Mouse (Mus musculus) limb, embryonic 13.5 days (tissue): Measurements from ENCODE around the gene Myh3. TPM values are rescaled to one million over a fixed set of nuclear protein-coding genes. Genes with fewer than 3 reads are reported as not detected.
A peak's percentile ranks its signal among the peaks of the same experiment; 100 is the strongest.
"Not testable (repeated sequence)": the region's sequence is repeated elsewhere in the genome, so short reads cannot be mapped to it uniquely, and the experiment has no call there.

ENCODE experiments used
- ATAC-seq: fragments of 200-750 bp; cut with Nextera tagmentation; 2 replicates; pipeline ENCODE4 v1.8.0; 2017; ENCODE audit warnings: low read depth, moderate number of reproducible peaks, moderate TSS enrichment; ENCODE audit not compliant: low FRiP score
- H3K27ac ChIP-seq: fragments of 300-500 bp; sonication (generic); 2 replicates; pipeline ENCODE4 v1.5.1; 2015; ENCODE audit warnings: inconsistent platforms, mild to moderate bottlenecking, moderate library complexity
- H3K27me3 ChIP-seq: fragments of 300-500 bp; sonication (generic); 2 replicates; pipeline ENCODE4 v1.6.1; 2015; ENCODE audit warnings: mild to moderate bottlenecking, inconsistent platforms
- H3K36me3 ChIP-seq: fragments of 300-500 bp; sonication (generic); 2 replicates; pipeline ENCODE4 v1.6.1; 2015; ENCODE audit warnings: inconsistent platforms, mild to moderate bottlenecking, moderate library complexity
- H3K4me1 ChIP-seq: fragments of 300-500 bp; sonication (generic); 2 replicates; pipeline ENCODE4 v1.6.1; 2015; ENCODE audit warnings: inconsistent platforms
- H3K4me2 ChIP-seq: fragments of 300-500 bp; sonication (generic); replicated peaks from 2 replicates; pipeline ENCODE4 v1.6.1; 2015; ENCODE audit warnings: inconsistent platforms, mild to moderate bottlenecking, moderate library complexity
- H3K4me3 ChIP-seq: fragments of 300-500 bp; sonication (generic); 2 replicates; pipeline ENCODE4 v1.5.1; 2015; ENCODE audit warnings: moderate library complexity, mild to moderate bottlenecking, inconsistent platforms
- H3K9ac ChIP-seq: fragments of 300-500 bp; sonication (generic); 2 replicates; pipeline ENCODE4 v1.6.1; 2015; ENCODE audit warnings: mild to moderate bottlenecking, inconsistent platforms
- H3K9me3 ChIP-seq: fragments of 300-500 bp; sonication (generic); 2 replicates; pipeline ENCODE4 v1.6.1; 2016; ENCODE audit warnings: inconsistent platforms
- WGBS: fragments of 180-500 bp; shearing (Covaris S2); methylation state at CpG from one replicate; pipeline ENCODE4 v1.1.7; 2015; 5-methylcytosine and 5-hydroxymethylcytosine counted together
- polyA plus RNA-seq: library from polyadenylated mRNA; unstranded; fragments of >200 nt; fragmentation: Nextera tagmentation; extraction: Ambion mirVana; gene quantifications from 2 replicates; pipeline ENCODE4 v1.2.1, GENCODE M21; 2015

The Myh3 gene
- polyA plus RNA-seq, 1 experiment from 2014 or later = 101 TPM

GRCm38 (mm10) chr11:67080168-67080567, 2.1 kb downstream of the Myh3 start:
- 7% methylated on average over 3 of the region's 3 CpGs for WGBS
- Histone ChIP-seq H3K4me3 (0 out of 2 replicates have a peak overlapping the region, but pooled peaks have one; percentile 4), H3K9ac (no peak overlapping the region), H3K27me3 (peaks cover 26% of the 10 kb centered on the region), H3K4me2 (no peak overlapping the region), H3K27ac (no peak overlapping the region), H3K4me1 (no peaks in the 10 kb centered on the region; the same call in 1 of the 2 replicates), H3K36me3 (no peaks in the 10 kb centered on the region), H3K9me3 (no peaks in the 10 kb centered on the region)
- ATAC-seq = 0 out of 2 replicates have a peak, but pooled peaks have one; percentile 46

- H3K4me3 ChIP-seq = no peak overlapping the region
- peaks cover 28% of the 10 kb centered on the region for H3K27me3 ChIP-seq
- peak overlapping the region; percentile 31 for H3K4me2 ChIP-seq
- H3K9me3 ChIP-seq = no peaks in the 10 kb centered on the region
- peak; percentile 55; the same call in 1 of the 2 replicates for ATAC-seq
- no peaks in the 10 kb centered on the region for H3K36me3 ChIP-seq
- H3K9ac ChIP-seq = no peak overlapping the region
- no peak overlapping the region for H3K27ac ChIP-seq
- WGBS = 5% methylated on average over 11 of the region's 11 CpGs
- H3K4me1 ChIP-seq = peaks cover 2% of the 10 kb centered on the region
These were observed 3.1 kb downstream of the Myh3 start for GRCm38 (mm10) chr11:67081125-67081649.

GRCm38 (mm10) chr11:67082188-67082587, 4.1 kb downstream of the Myh3 start:
- no peak for ATAC-seq
- no peak overlapping the region for H3K27ac ChIP-seq
- H3K36me3 ChIP-seq = no peaks in the 10 kb centered on the region
- WGBS = 90% methylated on average over 7 of the region's 7 CpGs
- H3K9ac ChIP-seq = no peak overlapping the region
- peaks cover 28% of the 10 kb centered on the region for H3K27me3 ChIP-seq
- H3K4me2 ChIP-seq = no peak overlapping the region
- peaks cover 6% of the 10 kb centered on the region for H3K4me1 ChIP-seq
- H3K4me3 ChIP-seq = no peak overlapping the region
- H3K9me3 ChIP-seq = no peaks in the 10 kb centered on the region

- Histone ChIP-seq H3K4me2 (no peak overlapping the region), H3K4me3 (no peak overlapping the region), H3K36me3 (no peaks in the 10 kb centered on the region), H3K4me1 (peaks cover 6% of the 10 kb centered on the region), H3K27me3 (peaks cover 28% of the 10 kb centered on the region), H3K9ac (no peak overlapping the region), H3K27ac (no peak overlapping the region), H3K9me3 (no peaks in the 10 kb centered on the region)
- WGBS = 88% methylated on average over 13 of the region's 13 CpGs
- ATAC-seq = no peak
These were observed 4.7 kb downstream of the Myh3 start for GRCm38 (mm10) chr11:67082793-67083192.

GRCm38 (mm10) chr11:67083239-67083638, 5.1 kb downstream of the Myh3 start:
- Histone ChIP-seq H3K27me3 (peaks cover 28% of the 10 kb centered on the region), H3K27ac (no peak overlapping the region), H3K9me3 (no peaks in the 10 kb centered on the region), H3K4me2 (no peak overlapping the region), H3K36me3 (no peaks in the 10 kb centered on the region), H3K9ac (no peak overlapping the region), H3K4me1 (peaks cover 6% of the 10 kb centered on the region), H3K4me3 (no peak overlapping the region)
- ATAC-seq = no peak
- 72% methylated on average over 6 of the region's 6 CpGs for WGBS

- Histone ChIP-seq H3K9me3 (no peaks in the 10 kb centered on the region), H3K27ac (no peak overlapping the region), H3K4me1 (peaks cover 6% of the 10 kb centered on the region), H3K9ac (no peak overlapping the region), H3K4me2 (no peak overlapping the region), H3K36me3 (no peaks in the 10 kb centered on the region), H3K4me3 (no peak overlapping the region), H3K27me3 (peaks cover 28% of the 10 kb centered on the region)
- WGBS = 45% methylated on average over 32 of the region's 32 CpGs
- no peak for ATAC-seq
These were observed 5.7 kb downstream of the Myh3 start for GRCm38 (mm10) chr11:67083712-67084340.

GRCm38 (mm10) chr11:67085489-67085888, 7.4 kb downstream of the Myh3 start:
- Histone ChIP-seq H3K4me3 (no peak overlapping the region), H3K4me2 (no peak overlapping the region), H3K4me1 (peaks cover 6% of the 10 kb centered on the region), H3K9me3 (no peaks in the 10 kb centered on the region), H3K27ac (no peak overlapping the region), H3K36me3 (no peaks in the 10 kb centered on the region), H3K27me3 (peaks cover 28% of the 10 kb centered on the region), H3K9ac (no peak overlapping the region)
- ATAC-seq = peak; percentile 38; the same call in 1 of the 2 replicates
- WGBS = 6% methylated on average over 6 of the region's 6 CpGs

- Histone ChIP-seq H3K9ac (no peak overlapping the region), H3K4me2 (no peak overlapping the region), H3K9me3 (no peaks in the 10 kb centered on the region), H3K27me3 (peaks cover 28% of the 10 kb centered on the region), H3K27ac (no peak overlapping the region), H3K36me3 (no peaks in the 10 kb centered on the region), H3K4me1 (peaks cover 6% of the 10 kb centered on the region; the same call in 1 of the 2 replicates), H3K4me3 (no peak overlapping the region)
- no peak for ATAC-seq
- WGBS = 42% methylated on average over 9 of the region's 9 CpGs
These were observed 8.5 kb downstream of the Myh3 start for GRCm38 (mm10) chr11:67086467-67087164.

GRCm38 (mm10) chr11:67087225-67087624, 9.1 kb downstream of the Myh3 start:
- H3K36me3 ChIP-seq = no peaks in the 10 kb centered on the region
- peaks cover 27% of the 10 kb centered on the region for H3K27me3 ChIP-seq
- WGBS = 88% methylated on average over 12 of the region's 12 CpGs
- peaks cover 6% of the 10 kb centered on the region; the same call in 1 of the 2 replicates for H3K4me1 ChIP-seq
- no peak overlapping the region for H3K4me2 ChIP-seq
- H3K9ac ChIP-seq = no peak overlapping the region
- no peak overlapping the region for H3K27ac ChIP-seq
- no peak for ATAC-seq
- H3K9me3 ChIP-seq = no peaks in the 10 kb centered on the region
- H3K4me3 ChIP-seq = no peak overlapping the region

- not testable (repeated sequence) for H3K4me1 ChIP-seq, H3K27ac ChIP-seq, H3K9ac ChIP-seq, H3K9me3 ChIP-seq, H3K4me3 ChIP-seq, H3K4me2 ChIP-seq, ATAC-seq, H3K36me3 ChIP-seq, H3K27me3 ChIP-seq
- WGBS = 89% methylated on average over 12 of the region's 12 CpGs
These were observed 14.3 kb downstream of the Myh3 start for GRCm38 (mm10) chr11:67092354-67092753.

GRCm38 (mm10) chr11:67093201-67093600, 15.1 kb downstream of the Myh3 start:
- no peaks in the 10 kb centered on the region for H3K9me3 ChIP-seq
- no peak for ATAC-seq
- no peak overlapping the region for H3K27ac ChIP-seq
- 77% methylated on average over 9 of the region's 9 CpGs for WGBS
- H3K4me1 ChIP-seq = no peaks in the 10 kb centered on the region
- no peak overlapping the region for H3K4me2 ChIP-seq
- no peak overlapping the region for H3K4me3 ChIP-seq
- H3K9ac ChIP-seq = no peak overlapping the region
- no peaks in the 10 kb centered on the region for H3K27me3 ChIP-seq
- H3K36me3 ChIP-seq = no peaks in the 10 kb centered on the region

GRCm38 (mm10) chr11:67093652-67094051, 15.6 kb downstream of the Myh3 start:
- H3K4me3 ChIP-seq = no peak overlapping the region
- H3K36me3 ChIP-seq = no peaks in the 10 kb centered on the region
- no peaks in the 10 kb centered on the region for H3K9me3 ChIP-seq
- no peak overlapping the region for H3K9ac ChIP-seq
- H3K4me2 ChIP-seq = no peak overlapping the region
- 94% methylated on average over 5 of the region's 5 CpGs for WGBS
- no peaks in the 10 kb centered on the region for H3K4me1 ChIP-seq
- no peak overlapping the region for H3K27ac ChIP-seq
- no peaks in the 10 kb centered on the region for H3K27me3 ChIP-seq
- ATAC-seq = no peak
